Mouse (Mus musculus) thymus, postnatal 25 days (tissue): ENCODE results near the gene Klk1b21.
"Not testable (repeated sequence)": the region's sequence is repeated elsewhere in the genome, so short reads cannot be mapped to it uniquely, and the experiment has no call there.

ENCODE experiments used
- DNase-seq: peaks from one replicate; pipeline ENCODE4 v3.0.0; 2022

The Klk1b21 gene

GRCm38 (mm10) chr7:44102028-44102427 is at the start of gene Klk1b21:
Gene Klk1b21, plus strand, starts transcription at chr7:44102328.
- DNase-seq, result not testable (repeated sequence)

- no peak for DNase-seq
Observed at GRCm38 (mm10) chr7:44072117-44072516, 30.0 kb upstream of the Klk1b21 start.

- DNase-seq, result no peak
Observed at GRCm38 (mm10) chr7:44077703-44078102, 24.4 kb upstream of the Klk1b21 start.

GRCm38 (mm10) chr7:44096111-44096510 is 6.0 kb upstream of the Klk1b21 start:
- DNase-seq, result no peak

GRCm38 (mm10) chr7:44112373-44112772 is 10.2 kb downstream of the Klk1b21 start, which contains the start of gene Klk1b22:
Gene Klk1b22, plus strand, starts transcription at chr7:44112673.
- no peak for DNase-seq

GRCm38 (mm10) chr7:44123445-44123844 is 21.3 kb downstream of the Klk1b21 start:
- no peak for DNase-seq

- DNase-seq, result no peak
Observed at GRCm38 (mm10) chr7:44136467-44136866, 34.3 kb downstream of the Klk1b21 start, which contains the start of gene Klk1b16. Gene Klk1b16, plus strand, starts transcription at chr7:44136767.
